Mouse (Mus musculus) liver, embryonic 11.5 days (tissue): ENCODE measurements at regions not wholly inside any gene's neighbourhood (a gene's known extent, or its start where the extent isn't known, plus 50 kb on each side); places are given as distances from the start of the nearest gene placed in this dataset.

Experiments
- ATAC-seq: fragments of 200-750 bp; cut with Nextera tagmentation; replicated peaks from 2 replicates; pipeline ENCODE4 v1.8.0; 2017; ENCODE audit warnings: moderate number of reproducible peaks, mild to moderate bottlenecking, moderate TSS enrichment, moderate library complexity; ENCODE audit not compliant: low FRiP score
- DNase-seq: peaks from one replicate; pipeline ENCODE4 v3.0.0-alpha.2; 2017; ENCODE audit warnings: low spot score
- H3K27ac ChIP-seq: fragments of 300-500 bp; sonication (generic); 2 replicates; pipeline ENCODE4 v1.5.1; 2014; ENCODE audit warnings: mild to moderate bottlenecking, low read depth, low read length, control low read depth
- H3K27me3 ChIP-seq: fragments of 300-500 bp; sonication (generic); replicated peaks from 2 replicates; pipeline ENCODE4 v1.6.1; 2014; ENCODE audit warnings: low read length, mixed read lengths; ENCODE audit not compliant: control insufficient read depth, insufficient read depth
- H3K36me3 ChIP-seq: fragments of 300-500 bp; sonication (generic); 2 replicates; pipeline ENCODE4 v1.6.1; 2014; ENCODE audit warnings: mild to moderate bottlenecking, low read length, moderate library complexity, mixed read lengths; ENCODE audit not compliant: control insufficient read depth, insufficient read depth
- H3K4me1 ChIP-seq: fragments of 300-500 bp; sonication (generic); replicated peaks from 2 replicates; pipeline ENCODE4 v1.6.1; 2014; ENCODE audit warnings: low read length, mixed read lengths; ENCODE audit not compliant: control insufficient read depth, insufficient read depth
- H3K4me2 ChIP-seq: fragments of 300-500 bp; sonication (generic); 2 replicates; pipeline ENCODE4 v1.6.1; 2014; ENCODE audit warnings: mild to moderate bottlenecking, control low read depth, moderate library complexity
- H3K4me3 ChIP-seq: fragments of 300-500 bp; sonication (generic); 2 replicates; pipeline ENCODE4 v1.5.1; 2014; ENCODE audit warnings: low read depth, low read length, control low read depth
- H3K9ac ChIP-seq: fragments of 300-500 bp; sonication (generic); 2 replicates; pipeline ENCODE4 v1.6.1; 2014; ENCODE audit warnings: low read depth, low read length, control low read depth
- H3K9me3 ChIP-seq: fragments of 300-500 bp; sonication (generic); 2 replicates; pipeline ENCODE4 v1.6.1; 2016; ENCODE audit warnings: low read length, inconsistent platforms, mixed read lengths; ENCODE audit not compliant: control insufficient read depth
- WGBS: fragments of 180-500 bp; shearing (Covaris S2); extraction: QIAGEN DNeasy Blood & Tissue Kit; methylation state at CpG from one replicate; pipeline ENCODE4 v1.1.7; 2014; 5-methylcytosine and 5-hydroxymethylcytosine counted together

DNA sequence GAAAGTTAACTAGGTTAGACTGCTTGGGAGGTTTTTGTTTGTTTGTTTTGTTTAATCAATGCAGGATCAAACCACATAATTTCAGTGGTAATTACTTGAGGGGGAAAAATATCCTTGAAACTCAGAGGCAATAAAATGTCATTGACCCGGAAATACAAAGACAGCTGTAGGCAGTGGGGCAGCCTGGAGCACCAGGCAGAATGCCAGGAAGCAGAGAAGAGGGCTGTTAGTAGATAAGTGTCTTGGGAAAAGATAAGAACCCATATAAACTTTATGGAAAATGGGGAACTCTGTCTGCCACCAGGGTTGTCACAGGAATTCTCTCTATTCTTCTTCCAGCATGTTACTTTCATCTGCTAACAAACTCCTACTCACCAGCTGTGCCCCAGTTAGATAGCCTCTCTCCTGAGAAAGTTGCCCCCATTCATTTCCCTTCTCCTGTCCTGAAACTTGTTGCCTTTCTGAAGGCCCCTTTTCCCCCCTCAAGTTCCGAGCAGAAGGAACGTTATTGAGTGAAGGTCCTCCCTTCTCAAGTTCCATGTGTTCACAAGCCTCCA lies 136.4 kb downstream of the H2al1j start:
- Histone ChIP-seq H3K9me3 (no peaks in the 10 kb centered on the region), H3K9ac (no peak overlapping the region), H3K27ac (no peak overlapping the region), H3K4me1 (no peaks in the 10 kb centered on the region), H3K4me2 (no peak overlapping the region), H3K36me3 (no peaks in the 10 kb centered on the region), H3K27me3 (peaks cover 4% of the 10 kb centered on the region; the same call in 1 of the 2 replicates), H3K4me3 (no peak overlapping the region)
- WGBS = 63% methylated on average over 3 of the region's 3 CpGs
- DNase-seq = no peak
- no peak for ATAC-seq

DNA sequence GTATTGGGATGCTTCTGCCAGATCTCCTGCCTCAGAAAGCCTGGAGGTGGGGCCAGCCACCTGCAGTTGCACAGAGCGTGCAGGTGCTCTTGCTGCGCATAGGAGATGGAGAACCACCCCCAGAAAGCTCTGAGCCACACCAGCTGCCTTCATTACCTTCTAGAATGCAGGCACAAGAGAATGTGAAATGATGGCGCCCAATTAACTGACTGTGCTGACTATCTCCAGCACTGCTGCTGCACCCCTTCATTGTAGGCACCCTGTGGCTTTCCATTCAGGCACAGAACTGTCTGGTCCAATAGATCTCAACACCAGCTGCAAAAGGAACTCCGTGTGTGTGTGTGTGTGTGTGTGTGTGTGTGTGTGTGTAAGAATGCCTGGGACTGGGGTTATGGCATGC lies 138.6 kb downstream of the H2al1j start:
- WGBS = 65% methylated on average over 4 of the region's 4 CpGs
- H3K9ac ChIP-seq = no peak overlapping the region
- ATAC-seq (no peak), DNase-seq (no peak)
- H3K4me3 ChIP-seq = no peak overlapping the region
- H3K4me1 ChIP-seq = no peaks in the 10 kb centered on the region
- H3K27ac ChIP-seq = no peak overlapping the region
- H3K4me2 ChIP-seq = no peak overlapping the region
- no peaks in the 10 kb centered on the region for H3K36me3 ChIP-seq
- H3K27me3 ChIP-seq = no peaks in the 10 kb centered on the region; the same call in 1 of the 2 replicates
- H3K9me3 ChIP-seq = no peaks in the 10 kb centered on the region

DNA sequence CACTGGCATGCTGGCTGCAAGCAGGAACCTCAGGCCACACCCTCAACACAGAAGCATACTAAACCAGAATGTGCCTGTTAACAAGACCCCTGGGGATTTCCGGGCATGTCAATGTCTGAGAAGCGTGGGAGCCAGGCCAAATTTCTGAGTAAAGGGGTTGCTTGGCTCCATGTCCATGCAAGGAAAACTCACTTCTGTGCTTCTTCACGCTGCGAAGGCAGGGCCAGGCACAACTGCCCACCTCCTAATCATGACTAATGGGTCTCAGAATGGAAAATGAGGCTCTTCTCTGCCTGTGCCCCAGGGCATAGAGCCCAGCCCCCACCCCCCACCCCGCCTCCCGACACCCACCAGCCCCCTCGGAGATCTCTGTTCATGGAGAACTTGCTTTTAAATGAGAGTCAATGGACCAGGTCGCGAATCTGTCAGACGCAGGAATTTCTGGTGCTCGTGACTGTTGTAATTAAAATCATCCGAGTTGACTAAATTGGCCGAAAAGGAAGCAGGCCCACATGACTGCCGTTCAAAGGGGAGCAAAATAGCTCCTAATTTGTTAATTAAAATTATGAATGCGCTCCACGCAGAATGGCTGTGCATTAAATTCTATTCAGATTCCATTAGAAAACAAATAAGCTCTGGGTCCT lies 152.2 kb downstream of the H2al1j start:
- H3K9me3 ChIP-seq = no peaks in the 10 kb centered on the region
- no peaks in the 10 kb centered on the region for H3K4me1 ChIP-seq
- DNase-seq (no peak), ATAC-seq (no peak)
- no peak overlapping the region for H3K9ac ChIP-seq
- no peaks in the 10 kb centered on the region for H3K36me3 ChIP-seq
- no peaks in the 10 kb centered on the region; the same call in 1 of the 2 replicates for H3K27me3 ChIP-seq
- no peak overlapping the region for H3K4me2 ChIP-seq
- H3K4me3 ChIP-seq = no peak overlapping the region
- 72% methylated on average over 16 of the region's 16 CpGs for WGBS
- H3K27ac ChIP-seq = no peak overlapping the region

DNA sequence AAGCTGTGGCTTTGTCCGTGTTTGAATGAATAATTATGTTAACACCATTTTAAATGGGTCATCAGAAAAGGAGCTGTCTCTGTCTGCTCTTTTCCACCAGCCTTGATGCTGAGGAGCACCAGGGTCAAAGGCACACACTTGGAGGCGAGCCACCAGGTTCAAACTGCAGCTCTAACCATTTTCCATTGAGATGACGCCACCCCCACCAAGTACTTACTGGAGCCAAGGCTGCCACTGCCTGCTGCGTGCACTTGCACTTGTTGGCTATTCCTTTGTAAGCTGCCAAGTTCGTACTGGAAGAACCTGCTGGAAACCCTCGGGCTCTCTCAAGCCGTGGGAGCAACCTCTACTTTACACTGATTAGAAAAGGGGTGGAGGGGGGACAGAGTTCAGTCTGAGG lies 154.5 kb downstream of the H2al1j start:
- no peak for DNase-seq
- H3K36me3 ChIP-seq = no peaks in the 10 kb centered on the region
- no peak overlapping the region for H3K4me2 ChIP-seq
- H3K9me3 ChIP-seq = no peaks in the 10 kb centered on the region
- H3K27ac ChIP-seq = no peak overlapping the region
- no peak for ATAC-seq
- WGBS = 81% methylated on average over 7 of the region's 7 CpGs
- no peaks in the 10 kb centered on the region for H3K4me1 ChIP-seq
- H3K27me3 ChIP-seq = no peaks in the 10 kb centered on the region
- H3K4me3 ChIP-seq = no peak overlapping the region
- H3K9ac ChIP-seq = no peak overlapping the region

DNA sequence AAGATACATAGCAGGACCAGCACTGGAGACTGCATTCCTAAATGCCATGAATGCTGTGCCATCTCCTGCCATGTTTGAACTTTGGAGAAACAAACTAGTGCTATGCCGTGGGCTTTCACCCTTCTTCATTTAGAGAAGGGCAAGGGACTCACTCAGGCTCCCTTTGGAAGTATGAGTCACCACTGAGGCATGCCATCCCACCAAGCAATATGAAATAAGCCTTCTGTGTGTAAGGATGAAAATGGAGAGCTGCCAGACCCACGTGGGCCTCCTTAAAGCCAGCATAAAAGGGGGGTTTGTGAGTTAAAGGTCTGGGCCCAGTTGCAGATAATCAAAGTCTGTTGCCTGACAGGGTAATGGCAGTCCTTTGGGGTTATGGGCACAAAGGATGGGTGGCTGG lies 159.0 kb downstream of the H2al1j start:
- no peaks in the 10 kb centered on the region for H3K4me1 ChIP-seq
- no peak overlapping the region for H3K9ac ChIP-seq
- no peak overlapping the region for H3K27ac ChIP-seq
- H3K4me2 ChIP-seq = no peak overlapping the region
- H3K36me3 ChIP-seq = no peaks in the 10 kb centered on the region
- WGBS = 45% methylated on average over 2 of the region's 2 CpGs
- DNase-seq (no peak), ATAC-seq (no peak)
- no peak overlapping the region for H3K4me3 ChIP-seq
- no peaks in the 10 kb centered on the region for H3K9me3 ChIP-seq
- peaks cover 14% of the 10 kb centered on the region for H3K27me3 ChIP-seq

DNA sequence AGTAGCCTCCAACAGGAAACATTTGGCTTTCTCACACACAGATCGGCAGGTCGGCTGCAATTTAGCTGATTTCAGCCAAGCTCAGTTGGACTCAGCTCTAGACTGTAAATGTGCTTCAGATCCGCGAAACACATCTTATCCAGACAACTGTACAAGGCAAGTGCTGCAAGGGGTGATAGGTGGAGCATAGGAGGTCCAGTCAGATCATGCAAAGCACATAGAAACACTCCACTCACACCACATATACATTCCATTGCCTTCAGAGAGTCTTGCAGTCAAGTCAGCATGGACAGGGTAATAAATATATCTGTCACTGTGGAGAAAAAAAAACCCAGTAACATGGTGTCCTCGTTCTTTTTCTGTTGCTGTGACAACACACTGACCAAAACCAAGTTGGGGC lies 160.3 kb downstream of the H2al1j start:
- Histone ChIP-seq H3K9me3 (no peaks in the 10 kb centered on the region), H3K36me3 (no peaks in the 10 kb centered on the region), H3K4me2 (no peak overlapping the region), H3K4me3 (no peak overlapping the region), H3K4me1 (no peaks in the 10 kb centered on the region), H3K9ac (no peak overlapping the region), H3K27me3 (peaks cover 22% of the 10 kb centered on the region), H3K27ac (no peak overlapping the region)
- ATAC-seq (no peak), DNase-seq (no peak)
- 60% methylated on average over 5 of the region's 5 CpGs for WGBS

DNA sequence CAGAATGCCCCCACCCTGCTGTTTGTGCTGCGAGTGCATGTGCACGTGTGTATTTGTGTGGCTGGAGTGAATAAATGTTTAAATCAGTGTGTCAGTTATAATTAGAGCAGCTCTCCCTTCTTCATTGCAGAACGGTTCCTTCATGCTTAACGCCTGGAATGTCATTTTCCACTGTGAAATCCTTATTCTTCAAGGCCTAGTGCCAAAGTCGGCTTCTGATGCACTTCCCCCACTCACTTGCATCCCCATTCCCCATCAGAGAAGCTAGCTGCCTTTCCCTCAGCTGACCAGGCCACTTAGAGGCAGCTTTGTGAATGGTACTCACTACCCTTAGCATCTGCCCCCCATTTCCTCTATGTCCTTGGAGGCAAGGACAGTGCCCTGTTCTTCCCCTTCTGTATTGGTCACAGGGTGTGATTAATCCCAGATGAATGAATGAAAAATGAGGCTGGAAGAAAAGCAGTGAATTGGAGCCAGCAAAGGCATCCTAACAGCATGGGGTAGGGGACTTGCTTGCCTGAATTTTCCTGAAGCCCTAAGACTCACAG lies 162.6 kb downstream of the H2al1j start:
- H3K27ac ChIP-seq = no peak overlapping the region
- H3K36me3 ChIP-seq = no peaks in the 10 kb centered on the region
- ATAC-seq = no peak
- H3K4me1 ChIP-seq = no peaks in the 10 kb centered on the region; the same call in 1 of the 2 replicates
- DNase-seq = no peak
- H3K9me3 ChIP-seq = no peaks in the 10 kb centered on the region
- H3K9ac ChIP-seq = no peak overlapping the region
- peaks cover 38% of the 10 kb centered on the region for H3K27me3 ChIP-seq
- H3K4me3 ChIP-seq = no peak overlapping the region
- 74% methylated on average over 5 of the region's 5 CpGs for WGBS
- no peak overlapping the region for H3K4me2 ChIP-seq

DNA sequence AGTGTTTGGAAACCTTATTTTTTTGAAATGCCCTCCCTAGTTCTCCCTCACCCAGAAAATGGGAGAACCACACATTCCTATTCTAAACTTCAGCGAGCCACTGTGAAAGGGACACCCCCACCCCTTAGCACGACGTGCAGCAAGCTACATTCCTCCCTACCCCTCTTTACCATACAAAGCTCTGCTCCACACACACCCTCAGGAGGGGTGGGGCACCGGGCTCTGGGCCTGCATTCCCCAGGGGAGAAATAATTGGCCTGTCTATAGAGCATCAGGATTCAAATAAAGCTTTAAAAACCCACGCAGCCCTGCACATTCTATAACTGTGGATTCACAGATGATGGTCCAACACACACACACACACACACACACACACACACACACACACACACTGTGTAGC lies 163.6 kb downstream of the H2al1j start:
- H3K9ac ChIP-seq = no peak overlapping the region
- H3K4me2 ChIP-seq = no peak overlapping the region
- no peak overlapping the region for H3K4me3 ChIP-seq
- H3K27me3 ChIP-seq = peaks cover 39% of the 10 kb centered on the region
- H3K4me1 ChIP-seq = no peaks in the 10 kb centered on the region; the same call in 1 of the 2 replicates
- ATAC-seq = no peak
- DNase-seq = no peak
- H3K27ac ChIP-seq = no peak overlapping the region
- 27% methylated on average over 5 of the region's 5 CpGs for WGBS
- no peaks in the 10 kb centered on the region for H3K36me3 ChIP-seq
- no peaks in the 10 kb centered on the region for H3K9me3 ChIP-seq
